Mouse (Mus musculus) liver, adult 2 months (tissue): ENCODE results near the gene Umps. TPM values are rescaled to one million over a fixed set of nuclear protein-coding genes. Genes with fewer than 3 reads are reported as not detected.

Source experiments
- DNase-seq: peaks from one replicate; pipeline ENCODE4 v3.0.0-alpha.2; 2011; ENCODE audit warnings: low read depth, low spot score; ENCODE audit errors: extremely low read depth
- H3K27ac ChIP-seq: fragments of 200-500 bp; replicated peaks from 2 replicates; pipeline ENCODE4 v1.5.1; 2012; ENCODE audit warnings: low read depth, mild to moderate bottlenecking, control low read depth, inconsistent platforms, low read length; ENCODE audit not compliant: insufficient read depth
- H3K27me3 ChIP-seq: fragments of 200-500 bp; 2 replicates; pipeline ENCODE4 v1.6.1; 2012; ENCODE audit warnings: mild to moderate bottlenecking, moderate library complexity, low read length, inconsistent platforms; ENCODE audit not compliant: control insufficient read depth, insufficient read depth
- H3K36me3 ChIP-seq: fragments of 200-500 bp; 2 replicates; pipeline ENCODE4 v1.6.1; 2012; ENCODE audit warnings: low read length, inconsistent platforms; ENCODE audit not compliant: control insufficient read depth, insufficient read depth
- H3K4me1 ChIP-seq: fragments of 200-500 bp; 2 replicates; pipeline ENCODE4 v1.6.1; 2011; ENCODE audit warnings: low read length; ENCODE audit not compliant: control insufficient read depth, insufficient read depth
- H3K4me3 ChIP-seq: fragments of 200-500 bp; 2 replicates; pipeline ENCODE4 v1.5.1; 2011; ENCODE audit warnings: low read depth, mild to moderate bottlenecking, control low read depth, low read length, moderate library complexity; ENCODE audit not compliant: insufficient read depth
- H3K79me2 ChIP-seq: fragments of 200-500 bp; 2 replicates; pipeline ENCODE4 v1.6.1; 2012; ENCODE audit warnings: inconsistent platforms, mild to moderate bottlenecking, low read length, moderate library complexity; ENCODE audit not compliant: control insufficient read depth, insufficient read depth
- H3K9ac ChIP-seq: fragments of 200-500 bp; 2 replicates; pipeline ENCODE4 v1.6.1; 2012; ENCODE audit warnings: low read depth, mild to moderate bottlenecking, control low read depth, inconsistent platforms, low read length
- CTCF ChIP-seq: fragments of 200-500 bp; IDR thresholded peaks from 2 replicates; pipeline ENCODE4 v1.5.1; 2011; ENCODE audit warnings: low read depth, low read length, control low read depth
- POLR2A ChIP-seq: fragments of 200-500 bp; IDR thresholded peaks from 2 replicates; pipeline ENCODE4 v1.6.1; 2011; ENCODE audit warnings: low read length, control low read depth; ENCODE audit not compliant: insufficient read depth; ENCODE audit errors: extremely low read depth
- WGBS: fragments of 180-500 bp; shearing (Covaris S2); methylation state at CpG from one replicate; pipeline ENCODE4 v1.1.7; 2018; 5-methylcytosine and 5-hydroxymethylcytosine counted together
- polyA plus RNA-seq: library from polyadenylated mRNA; depleted of rRNA; stranded (reverse); fragments of >200 nt; gene quantifications from 2 replicates; pipeline ENCODE4 v1.2.3, GENCODE M21; 2012; rRNA removed
- total RNA-seq: library from RNA; depleted of rRNA; stranded (reverse); fragments of >200 nt; gene quantifications from 2 replicates; pipeline ENCODE4 v1.2.3, GENCODE M21; 2014; rRNA removed

Umps gene
- 25.4 and 26.5 TPM in 2 replicates for total RNA-seq
- polyA plus RNA-seq: 12.9 and 14.9 TPM in 2 replicates

GRCm38 (mm10) chr16:33966538-33967282 is at the start of gene Umps:
Gene Umps, minus strand, starts transcription at chr16:33967038.
- WGBS: under 1% methylated on average over 44 of the region's 44 CpGs
- H3K4me1 ChIP-seq: peaks cover 15% of the 10 kb centered on the region
- H3K79me2 ChIP-seq: peaks cover 4% of the 10 kb centered on the region; the same call in 1 of the 2 replicates
- H3K9ac ChIP-seq: peak within 1 kb of the TSS; percentile 75
- no peaks in the 10 kb centered on the region for H3K27me3 ChIP-seq
- peak within 1 kb of the TSS; percentile 80 for H3K4me3 ChIP-seq
- DNase-seq: peak; percentile 68
- TF ChIP-seq CTCF (no peak), POLR2A (0 out of 2 replicates have a peak, but pooled peaks have one; percentile 15)
- peak within 1 kb of the TSS; percentile 76 for H3K27ac ChIP-seq
- H3K36me3 ChIP-seq: peaks cover 7% of the 10 kb centered on the region

DNA sequence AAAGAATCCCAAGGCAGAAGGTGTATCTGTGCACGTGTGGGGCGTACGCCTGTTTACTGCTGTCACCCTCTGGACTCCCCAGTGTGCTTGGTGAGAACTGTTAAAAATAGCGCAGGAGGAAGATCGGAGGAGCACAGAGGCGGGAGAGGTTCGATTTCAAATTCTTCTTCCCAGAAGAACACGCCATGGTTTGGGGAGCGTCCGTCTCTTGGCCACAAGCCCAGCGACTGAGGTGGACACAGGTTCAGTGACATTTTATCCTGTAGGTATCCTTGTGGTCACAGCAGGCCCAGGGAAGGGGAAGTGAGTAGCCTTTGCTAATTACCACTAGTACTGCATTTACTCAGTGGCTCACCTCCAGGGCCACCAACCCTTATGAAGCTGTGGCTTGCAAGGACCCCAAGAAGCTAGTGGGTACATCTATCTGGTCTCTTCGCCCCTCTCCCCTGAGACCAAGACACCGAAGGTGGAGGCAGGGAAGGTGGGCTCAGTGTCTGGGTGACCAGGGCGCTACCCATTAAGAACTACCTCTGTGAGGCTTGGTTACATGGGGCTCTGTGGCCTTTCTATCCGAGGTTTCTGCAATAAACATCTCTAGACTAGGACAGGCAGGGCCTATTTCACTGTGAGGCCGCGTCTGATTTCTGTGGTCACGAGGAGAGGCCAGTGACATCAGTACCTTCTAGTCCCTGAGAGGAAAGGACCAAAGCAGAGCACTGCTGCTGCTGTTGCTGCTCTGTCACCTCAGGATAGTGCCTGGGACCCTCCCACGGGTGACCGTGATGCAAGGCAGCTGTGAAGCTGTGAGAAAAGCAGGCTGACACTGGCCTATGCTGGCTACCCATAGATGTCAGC is 45.4 kb upstream of the Umps start:
- no peaks in the 10 kb centered on the region for H3K79me2 ChIP-seq
- H3K27me3 ChIP-seq: no peaks in the 10 kb centered on the region
- no peaks in the 10 kb centered on the region for H3K4me1 ChIP-seq
- no peak for DNase-seq
- WGBS: 91% methylated on average over 20 of the region's 20 CpGs
- no peak overlapping the region for H3K4me3 ChIP-seq
- H3K27ac ChIP-seq: no peak overlapping the region
- TF ChIP-seq CTCF (no peak), POLR2A (no peak)
- H3K36me3 ChIP-seq: peaks cover 23% of the 10 kb centered on the region; the same call in 1 of the 2 replicates
- no peak overlapping the region for H3K9ac ChIP-seq

DNA sequence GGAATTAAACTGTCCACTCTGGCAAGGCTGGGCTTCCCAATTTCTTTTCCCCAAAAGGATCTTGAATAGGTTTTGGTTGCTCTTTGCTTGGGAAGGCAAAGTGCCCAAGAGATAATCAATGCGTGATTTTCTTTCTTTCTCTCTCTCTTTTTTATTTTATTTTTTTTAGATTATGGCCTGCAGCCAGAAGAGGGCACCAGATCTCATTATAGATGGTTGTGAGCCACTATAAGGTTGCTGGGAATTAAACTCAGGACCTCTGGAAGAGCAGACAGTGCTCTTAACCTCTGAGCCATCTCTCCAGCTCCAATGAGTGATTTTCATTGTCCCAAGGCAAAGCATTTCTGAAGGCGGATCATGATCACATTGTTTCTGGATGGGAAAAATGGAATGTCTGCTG is 42.7 kb upstream of the Umps start:
- DNase-seq: no peak
- Histone ChIP-seq H3K27me3 (no peaks in the 10 kb centered on the region), H3K36me3 (peaks cover 15% of the 10 kb centered on the region; the same call in 1 of the 2 replicates), H3K79me2 (no peaks in the 10 kb centered on the region), H3K9ac (no peak overlapping the region), H3K4me3 (no peak overlapping the region), H3K27ac (no peak overlapping the region), H3K4me1 (no peaks in the 10 kb centered on the region)
- TF ChIP-seq CTCF (no peak), POLR2A (no peak)
- 93% methylated on average over 2 of the region's 2 CpGs for WGBS

DNA sequence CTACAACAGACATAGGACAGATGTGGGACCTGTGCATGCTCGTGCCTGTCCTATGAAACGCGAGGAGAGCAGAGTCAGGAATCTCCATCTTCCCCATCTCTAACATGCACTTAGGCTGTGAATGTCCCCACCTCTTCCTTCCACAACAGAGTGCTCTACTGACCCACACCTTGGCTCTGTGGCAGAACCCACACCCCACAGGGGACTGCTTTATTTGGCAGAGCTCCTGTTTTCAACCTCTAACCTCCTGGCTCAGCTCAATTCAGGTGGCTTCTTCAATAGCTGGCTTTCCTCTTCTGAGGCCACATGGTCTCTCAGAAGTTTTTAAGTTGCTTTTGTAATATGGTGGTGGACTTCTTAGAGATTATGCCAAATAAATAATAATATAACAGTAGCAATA is 39.1 kb upstream of the Umps start:
- H3K9ac ChIP-seq: no peak overlapping the region
- H3K27me3 ChIP-seq: no peaks in the 10 kb centered on the region
- no peak overlapping the region for H3K27ac ChIP-seq
- no peak for DNase-seq
- no peaks in the 10 kb centered on the region for H3K79me2 ChIP-seq
- H3K36me3 ChIP-seq: 0 out of 2 replicates have a peak, but pooled peaks cover 3% of the 10 kb centered on the region
- H3K4me3 ChIP-seq: no peak overlapping the region
- no peaks in the 10 kb centered on the region for H3K4me1 ChIP-seq
- no peak for TF ChIP-seq CTCF
- TF ChIP-seq POLR2A: no peak
- WGBS: 95% methylated on average over 3 of the region's 3 CpGs

DNA sequence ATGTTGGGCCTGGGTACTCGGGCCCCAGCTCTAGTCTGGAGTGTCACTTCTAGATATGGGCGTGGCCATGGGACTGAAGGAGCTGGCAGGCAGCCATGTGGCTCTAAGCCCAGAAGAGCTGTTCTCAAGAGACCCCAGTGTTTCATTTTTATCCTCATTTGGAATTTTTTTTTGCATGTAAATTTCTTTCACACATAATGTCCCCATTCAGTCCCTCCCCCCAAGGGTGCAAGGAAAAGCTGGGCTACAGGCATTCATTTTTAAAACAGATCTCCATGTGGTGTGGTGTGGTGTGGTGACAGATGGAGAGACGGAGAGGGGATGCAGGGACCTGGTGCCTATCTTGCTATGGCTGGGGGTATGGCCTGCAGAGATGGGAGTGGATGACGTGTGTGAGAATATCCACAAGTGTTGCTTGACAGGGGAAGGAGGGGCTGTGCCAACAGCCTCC is 37.3 kb upstream of the Umps start:
- Histone ChIP-seq H3K27ac (no peak overlapping the region), H3K27me3 (no peaks in the 10 kb centered on the region), H3K4me1 (no peaks in the 10 kb centered on the region), H3K79me2 (no peaks in the 10 kb centered on the region), H3K4me3 (no peak overlapping the region), H3K36me3 (no peaks in the 10 kb centered on the region), H3K9ac (no peak overlapping the region)
- 78% methylated on average over 4 of the region's 4 CpGs for WGBS
- no peak for DNase-seq
- TF ChIP-seq POLR2A (no peak), CTCF (no peak)
